Mouse (Mus musculus) forebrain, embryonic 13.5 days (tissue): ENCODE results near the gene Pstpip1. TPM values are rescaled to one million over a fixed set of nuclear protein-coding genes. Genes with fewer than 3 reads are reported as not detected.

Source experiments
- ATAC-seq: fragments of 200-750 bp; cut with Nextera tagmentation; 2 replicates; pipeline ENCODE4 v1.8.0; 2017
- H3K27ac ChIP-seq: fragments of 300-500 bp; sonication (generic); 2 replicates; pipeline ENCODE4 v1.5.1; 2015; ENCODE audit warnings: inconsistent platforms, mild to moderate bottlenecking, moderate library complexity
- H3K27me3 ChIP-seq: fragments of 300-500 bp; sonication (generic); 2 replicates; pipeline ENCODE4 v1.6.1; 2015; ENCODE audit warnings: mild to moderate bottlenecking, inconsistent platforms
- H3K36me3 ChIP-seq: fragments of 300-500 bp; sonication (generic); 2 replicates; pipeline ENCODE4 v1.6.1; 2015; ENCODE audit warnings: mild to moderate bottlenecking, inconsistent platforms; ENCODE audit not compliant: poor library complexity, severe bottlenecking
- H3K4me1 ChIP-seq: fragments of 300-500 bp; sonication (generic); 2 replicates; pipeline ENCODE4 v1.6.1; 2015; ENCODE audit warnings: inconsistent platforms
- H3K4me2 ChIP-seq: fragments of 300-500 bp; sonication (generic); 2 replicates; pipeline ENCODE4 v1.6.1; 2015; ENCODE audit warnings: inconsistent platforms, mild to moderate bottlenecking, moderate library complexity
- H3K4me3 ChIP-seq: fragments of 300-500 bp; sonication (generic); 2 replicates; pipeline ENCODE4 v1.5.1; 2015; ENCODE audit warnings: mild to moderate bottlenecking, inconsistent platforms
- H3K9ac ChIP-seq: fragments of 300-500 bp; sonication (generic); 2 replicates; pipeline ENCODE4 v1.6.1; 2015; ENCODE audit warnings: mild to moderate bottlenecking, inconsistent platforms
- H3K9me3 ChIP-seq: fragments of 300-500 bp; sonication (generic); replicated peaks from 2 replicates; pipeline ENCODE4 v1.6.1; 2016; ENCODE audit warnings: inconsistent platforms
- WGBS: fragments of 180-500 bp; shearing (Covaris S2); methylation state at CpG from one replicate; pipeline ENCODE4 v1.1.7; 2015; 5-methylcytosine and 5-hydroxymethylcytosine counted together
- polyA plus RNA-seq: library from polyadenylated mRNA; unstranded; fragments of >200 nt; fragmentation: Nextera tagmentation; extraction: Ambion mirVana; gene quantifications from 2 replicates; pipeline ENCODE4 v1.2.1, GENCODE M21; 2015

The Pstpip1 gene
- polyA plus RNA-seq, 1 experiment from 2014 or later = 0.41 TPM

DNA sequence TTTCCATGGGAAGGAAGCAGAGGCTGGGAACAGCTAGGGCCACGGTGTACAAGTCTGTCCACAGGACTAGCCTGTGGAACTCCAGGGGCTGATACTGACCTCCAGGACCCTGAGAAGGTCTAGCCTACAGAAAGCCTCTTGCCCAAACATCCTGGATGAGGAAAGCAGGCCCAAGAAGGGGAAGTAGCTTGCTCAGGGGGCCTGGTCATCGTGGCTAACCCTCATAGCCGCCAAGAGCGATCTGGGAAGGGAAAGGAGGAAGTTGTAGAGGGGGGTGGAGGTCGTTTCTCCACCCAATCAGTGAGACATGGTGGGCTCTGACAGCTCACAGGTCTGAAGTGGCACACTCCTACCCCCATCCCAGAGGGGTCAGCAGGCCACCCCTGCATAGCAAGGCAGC lies 18.4 kb downstream of the Pstpip1 start:
- H3K4me2 ChIP-seq = no peak overlapping the region
- ATAC-seq = no peak
- no peaks in the 10 kb centered on the region for H3K36me3 ChIP-seq
- H3K27ac ChIP-seq = no peak overlapping the region
- H3K9me3 ChIP-seq = no peaks in the 10 kb centered on the region
- 85% methylated on average over 5 of the region's 5 CpGs for whole genome bisulfite sequencing
- no peaks in the 10 kb centered on the region for H3K27me3 ChIP-seq
- no peaks in the 10 kb centered on the region for H3K4me1 ChIP-seq
- H3K9ac ChIP-seq = no peak overlapping the region
- no peak overlapping the region for H3K4me3 ChIP-seq

DNA sequence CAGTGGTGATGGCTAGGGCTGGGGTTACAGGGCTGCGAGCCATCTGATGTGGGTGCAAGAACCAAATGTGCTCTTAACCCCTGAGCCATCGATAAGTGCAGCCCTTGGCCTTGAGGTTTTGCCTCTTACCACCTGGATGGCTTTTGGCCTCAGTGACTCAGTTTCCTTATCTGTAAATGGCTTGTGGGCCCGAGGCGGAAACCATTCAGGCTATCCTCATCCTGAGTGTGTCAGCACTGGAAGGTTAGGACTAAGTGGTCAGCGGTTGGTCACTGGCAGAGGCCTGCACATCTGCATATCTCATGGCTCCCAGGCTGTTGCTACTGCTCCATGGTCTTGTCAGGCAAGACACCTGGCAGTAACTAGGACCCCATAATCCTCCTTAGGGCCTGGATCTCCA lies 28.3 kb downstream of the Pstpip1 start:
- H3K9ac ChIP-seq = no peak overlapping the region
- no peaks in the 10 kb centered on the region for H3K9me3 ChIP-seq
- no peaks in the 10 kb centered on the region for H3K36me3 ChIP-seq
- H3K4me1 ChIP-seq = peaks cover 14% of the 10 kb centered on the region
- no peak overlapping the region for H3K27ac ChIP-seq
- WGBS = 84% methylated on average over 5 of the region's 5 CpGs
- H3K4me3 ChIP-seq = no peak overlapping the region
- peak overlapping the region; percentile 68; the same call in 1 of the 2 replicates for H3K4me2 ChIP-seq
- H3K27me3 ChIP-seq = no peaks in the 10 kb centered on the region
- ATAC-seq = peak; percentile 0; the same call in 1 of the 2 replicates

DNA sequence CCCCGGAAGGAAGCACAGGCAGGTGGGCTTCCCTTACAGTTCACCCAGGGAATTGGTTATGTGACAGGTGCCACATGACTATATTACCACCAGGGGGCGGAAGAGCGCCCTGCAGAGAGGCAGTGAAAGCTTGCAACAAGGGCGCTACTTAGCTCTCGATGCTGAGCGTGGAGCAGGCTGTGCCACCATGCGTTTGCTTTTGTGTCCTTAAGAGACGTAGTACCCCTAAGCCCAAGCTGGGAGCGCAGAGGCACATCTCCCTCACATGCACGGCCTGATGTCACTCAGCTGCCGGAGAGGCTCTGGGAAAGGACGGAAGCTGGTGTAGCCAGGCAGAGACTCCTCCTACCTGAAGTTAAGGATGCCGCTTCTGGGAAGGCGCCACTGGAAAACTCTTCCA lies 28.8 kb downstream of the Pstpip1 start:
- Histone ChIP-seq H3K36me3 (no peaks in the 10 kb centered on the region), H3K27me3 (no peaks in the 10 kb centered on the region), H3K9me3 (no peaks in the 10 kb centered on the region), H3K4me3 (peak overlapping the region; percentile 34), H3K4me1 (peaks cover 19% of the 10 kb centered on the region), H3K27ac (no peak overlapping the region), H3K4me2 (peak overlapping the region; percentile 68), H3K9ac (peak overlapping the region; percentile 58)
- 4% methylated on average over 14 of the region's 14 CpGs for WGBS
- peak; percentile 75 for ATAC-seq

DNA sequence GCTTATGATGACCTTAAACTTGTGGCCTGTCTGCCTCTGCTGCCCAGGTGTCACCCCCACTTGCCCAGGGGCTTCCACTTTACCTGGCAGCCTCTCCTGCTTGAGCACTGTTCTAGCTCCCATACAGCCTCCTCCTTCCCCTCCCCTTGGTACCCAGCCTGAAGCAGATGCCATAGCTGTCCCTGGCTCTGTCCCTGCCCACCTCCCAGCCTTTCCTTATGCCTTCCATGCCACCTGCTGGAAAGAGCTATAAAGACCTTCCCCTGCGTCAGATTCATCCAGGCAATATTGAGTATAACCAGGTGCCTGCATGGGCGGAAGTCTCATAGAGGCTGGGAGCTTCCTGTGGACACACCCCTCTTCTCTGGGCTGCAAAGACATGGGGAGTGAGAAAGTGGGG lies 29.9 kb downstream of the Pstpip1 start:
- 68% methylated on average over 2 of the region's 2 CpGs for WGBS

DNA sequence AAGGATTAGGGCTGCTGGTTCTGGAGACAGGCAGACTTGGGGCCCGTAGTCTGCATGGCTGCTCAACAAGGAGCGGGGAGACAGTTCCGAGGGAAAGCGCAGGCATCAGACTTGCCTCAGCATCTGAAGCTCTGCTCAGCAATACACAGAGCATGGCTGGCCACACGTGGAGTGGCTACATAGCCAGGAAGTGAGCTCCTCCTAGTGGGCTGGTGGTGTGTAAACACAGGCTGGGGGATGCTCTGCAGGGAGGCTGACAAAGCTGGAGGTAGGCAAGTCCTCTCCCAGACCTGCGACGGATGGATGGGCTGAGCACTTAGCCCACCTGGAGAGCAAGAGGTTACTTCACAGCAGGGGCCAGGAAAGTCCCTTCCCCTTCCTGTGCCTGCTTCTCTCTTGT lies 31.3 kb downstream of the Pstpip1 start:
- H3K27ac ChIP-seq = no peak overlapping the region
- H3K4me3 ChIP-seq = no peak overlapping the region
- no peaks in the 10 kb centered on the region for H3K36me3 ChIP-seq
- H3K9me3 ChIP-seq = no peaks in the 10 kb centered on the region
- H3K27me3 ChIP-seq = no peaks in the 10 kb centered on the region
- peaks cover 19% of the 10 kb centered on the region for H3K4me1 ChIP-seq
- H3K4me2 ChIP-seq = no peak overlapping the region
- 29% methylated on average over 7 of the region's 7 CpGs for WGBS
- 0 out of 2 replicates have a peak, but pooled peaks have one; percentile 23 for ATAC-seq
- no peak overlapping the region for H3K9ac ChIP-seq

More for the DNA sequence above, 29.9 kb downstream of the Pstpip1 start:
- H3K4me2 ChIP-seq = no peak overlapping the region
- H3K9ac ChIP-seq = no peak overlapping the region
- no peaks in the 10 kb centered on the region for H3K9me3 ChIP-seq
- no peak overlapping the region for H3K27ac ChIP-seq
- no peaks in the 10 kb centered on the region for H3K36me3 ChIP-seq
- no peak overlapping the region for H3K4me3 ChIP-seq
- peaks cover 19% of the 10 kb centered on the region for H3K4me1 ChIP-seq
- no peaks in the 10 kb centered on the region for H3K27me3 ChIP-seq
- no peak for ATAC-seq

DNA sequence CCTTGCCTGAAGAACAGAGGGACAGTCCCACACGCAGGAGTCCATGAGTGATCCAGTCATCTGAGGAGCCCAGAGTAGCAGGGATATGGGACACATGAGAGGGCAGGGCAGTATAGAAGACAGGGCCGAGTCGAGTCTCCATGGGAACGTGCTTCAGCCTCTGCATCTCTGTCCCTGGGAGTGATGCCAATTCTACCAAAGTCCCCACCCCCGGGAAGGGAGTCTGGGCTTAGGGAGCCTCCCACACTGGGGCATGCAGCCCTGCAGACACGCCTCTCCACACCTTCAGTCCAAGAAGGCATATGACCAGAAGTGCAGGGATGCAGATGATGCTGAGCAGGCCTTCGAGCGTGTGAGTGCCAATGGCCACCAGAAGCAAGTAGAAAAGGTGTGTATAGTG lies 33.2 kb downstream of the Pstpip1 start:
- 52% methylated on average over 8 of the region's 8 CpGs for whole genome bisulfite sequencing
- Histone ChIP-seq H3K4me1 (peaks cover 19% of the 10 kb centered on the region), H3K36me3 (peaks cover 15% of the 10 kb centered on the region), H3K27me3 (no peaks in the 10 kb centered on the region), H3K27ac (no peak overlapping the region), H3K4me2 (no peak overlapping the region), H3K9me3 (no peaks in the 10 kb centered on the region), H3K4me3 (no peak overlapping the region), H3K9ac (no peak overlapping the region)
- ATAC-seq = peak; percentile 32; the same call in 1 of the 2 replicates

DNA sequence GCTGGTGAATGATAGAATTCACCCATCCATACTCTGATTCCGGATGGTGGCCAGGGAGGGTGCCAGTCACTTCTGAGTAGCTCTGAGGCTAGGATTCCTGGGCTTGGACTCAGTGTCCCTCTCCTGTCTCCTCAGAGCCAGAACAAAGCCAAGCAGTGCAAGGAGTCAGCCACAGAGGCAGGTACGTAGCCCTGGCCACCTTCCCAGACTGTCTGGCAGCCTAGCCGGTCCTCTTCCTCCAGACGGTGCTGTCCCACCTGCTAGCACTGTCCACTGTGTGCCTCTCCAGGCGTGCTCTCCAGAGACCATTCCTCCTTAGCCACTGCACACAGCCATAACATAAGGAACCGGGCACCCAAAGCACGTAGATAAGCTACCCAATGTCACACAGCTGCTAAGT lies 33.9 kb downstream of the Pstpip1 start:
- no peak for ATAC-seq
- Histone ChIP-seq H3K9ac (no peak overlapping the region; the same call in 1 of the 2 replicates), H3K27ac (no peak overlapping the region), H3K4me3 (no peak overlapping the region), H3K4me2 (no peak overlapping the region), H3K4me1 (peaks cover 18% of the 10 kb centered on the region), H3K9me3 (no peaks in the 10 kb centered on the region), H3K36me3 (peaks cover 22% of the 10 kb centered on the region), H3K27me3 (no peaks in the 10 kb centered on the region)
- WGBS = 78% methylated on average over 7 of the region's 7 CpGs

DNA sequence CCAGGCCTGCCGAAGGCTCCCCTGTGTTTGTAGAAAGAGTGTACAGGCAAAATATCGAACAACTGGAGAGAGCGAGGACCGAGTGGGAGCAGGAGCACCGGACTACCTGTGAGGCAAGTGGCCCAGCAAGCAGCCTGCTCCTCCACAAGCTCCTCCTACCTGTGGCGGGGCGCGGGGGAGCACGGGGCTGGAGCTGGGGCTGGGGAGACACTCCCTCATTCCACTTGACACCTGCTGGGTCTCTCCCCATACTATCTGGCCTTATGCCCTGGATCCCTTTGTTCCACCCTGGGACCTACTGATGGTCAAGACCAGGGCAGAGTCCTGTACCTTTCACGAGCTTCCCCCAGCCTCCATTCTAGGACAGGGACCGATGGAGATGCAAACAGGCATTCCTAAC lies 34.8 kb downstream of the Pstpip1 start:
- Histone ChIP-seq H3K27ac (no peak overlapping the region), H3K4me2 (no peak overlapping the region), H3K4me1 (peaks cover 11% of the 10 kb centered on the region), H3K4me3 (no peak overlapping the region), H3K9me3 (no peaks in the 10 kb centered on the region), H3K9ac (no peak overlapping the region), H3K27me3 (no peaks in the 10 kb centered on the region), H3K36me3 (peaks cover 31% of the 10 kb centered on the region)
- 30% methylated on average over 11 of the region's 11 CpGs for WGBS
- ATAC-seq = no peak

DNA sequence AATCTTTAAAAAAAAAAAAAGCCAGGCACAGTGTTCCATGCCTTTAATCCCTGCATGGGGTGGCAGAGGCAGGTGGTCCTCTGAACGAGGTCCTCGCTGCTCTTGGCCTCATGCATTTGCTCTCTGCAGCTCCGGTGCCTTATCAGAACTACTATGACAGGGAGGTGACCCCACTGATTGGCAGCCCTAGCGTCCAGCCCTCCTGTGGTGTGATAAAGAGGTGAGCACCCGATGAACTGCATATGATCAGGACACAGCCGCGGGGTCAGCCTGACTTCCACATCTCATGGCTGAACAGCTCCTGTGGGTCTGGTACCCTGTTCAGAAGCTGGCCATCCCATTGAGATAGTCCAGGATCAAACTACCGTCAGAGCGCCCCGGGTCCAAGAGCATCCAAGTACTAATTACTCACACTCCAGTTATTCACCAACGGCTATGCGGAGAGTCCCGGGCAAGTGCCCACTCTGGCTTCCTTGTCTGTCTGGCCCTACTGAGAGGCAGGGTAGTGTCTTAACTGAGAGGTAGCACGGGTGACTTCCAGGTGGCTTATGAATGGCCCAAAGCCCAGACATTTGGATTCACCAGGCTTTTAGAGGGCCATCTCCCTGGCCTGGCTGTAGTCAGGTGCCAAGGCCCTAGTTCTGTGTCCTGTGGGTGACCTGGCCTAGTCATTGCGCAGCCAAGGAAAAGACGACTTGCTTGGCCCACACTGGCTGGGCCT lies 36.9 kb downstream of the Pstpip1 start:
- Histone ChIP-seq H3K9me3 (no peaks in the 10 kb centered on the region), H3K4me2 (no peak overlapping the region), H3K9ac (no peak overlapping the region), H3K36me3 (peaks cover 52% of the 10 kb centered on the region), H3K4me1 (peaks cover 11% of the 10 kb centered on the region), H3K27ac (no peak overlapping the region), H3K27me3 (no peaks in the 10 kb centered on the region), H3K4me3 (no peak overlapping the region)
- 88% methylated on average over 16 of the region's 16 CpGs for WGBS
- no peak for ATAC-seq

DNA sequence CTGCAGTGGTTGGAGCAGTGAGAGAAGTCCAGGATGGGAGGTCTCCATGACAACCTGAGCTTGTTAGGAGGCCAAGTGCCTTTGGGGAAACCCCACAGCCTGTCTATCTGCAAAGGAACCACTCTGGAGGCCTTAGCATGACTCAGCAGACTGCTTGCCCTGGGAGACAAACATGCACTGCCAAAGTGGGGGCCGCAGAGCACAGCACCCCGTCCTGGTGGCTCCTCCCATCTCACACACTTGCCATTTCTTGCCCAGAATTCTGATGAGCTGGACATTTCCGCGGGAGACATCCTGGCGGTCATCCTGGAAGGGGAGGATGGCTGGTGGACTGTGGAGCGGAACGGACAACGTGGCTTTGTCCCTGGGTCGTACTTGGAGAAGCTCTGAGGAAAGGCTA lies 38.6 kb downstream of the Pstpip1 start:
- Histone ChIP-seq H3K9me3 (no peaks in the 10 kb centered on the region), H3K4me3 (no peak overlapping the region), H3K27ac (no peak overlapping the region), H3K27me3 (no peaks in the 10 kb centered on the region), H3K4me1 (peaks cover 3% of the 10 kb centered on the region), H3K4me2 (no peak overlapping the region), H3K9ac (no peak overlapping the region), H3K36me3 (peaks cover 69% of the 10 kb centered on the region)
- 89% methylated on average over 9 of the region's 9 CpGs for WGBS
- no peak for ATAC-seq

DNA sequence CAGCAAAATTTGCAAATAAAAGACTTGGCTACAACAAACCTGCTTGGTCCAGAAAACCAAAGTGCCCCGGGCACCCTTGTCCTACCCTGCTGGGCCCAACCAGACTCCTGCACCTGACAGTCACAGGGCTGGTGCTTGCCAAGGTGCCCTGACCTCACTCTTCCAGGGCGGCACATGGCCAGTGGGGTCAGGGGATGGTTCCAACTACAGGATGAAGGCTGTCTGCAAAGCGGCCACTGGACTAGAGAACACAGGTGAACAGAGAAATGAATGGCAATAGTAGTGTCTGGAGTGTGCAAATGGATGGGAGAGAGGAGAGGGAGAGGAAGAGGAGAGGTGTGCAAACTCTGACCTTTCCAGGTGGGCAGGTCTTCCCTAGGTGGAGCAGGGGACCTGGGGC lies 40.2 kb downstream of the Pstpip1 start:
- Histone ChIP-seq H3K4me2 (no peak overlapping the region), H3K4me3 (no peak overlapping the region), H3K9me3 (no peaks in the 10 kb centered on the region), H3K27me3 (no peaks in the 10 kb centered on the region), H3K36me3 (peaks cover 85% of the 10 kb centered on the region), H3K27ac (no peak overlapping the region), H3K9ac (no peak overlapping the region), H3K4me1 (no peaks in the 10 kb centered on the region)
- ATAC-seq = no peak
- 88% methylated on average over 3 of the region's 3 CpGs for WGBS

DNA sequence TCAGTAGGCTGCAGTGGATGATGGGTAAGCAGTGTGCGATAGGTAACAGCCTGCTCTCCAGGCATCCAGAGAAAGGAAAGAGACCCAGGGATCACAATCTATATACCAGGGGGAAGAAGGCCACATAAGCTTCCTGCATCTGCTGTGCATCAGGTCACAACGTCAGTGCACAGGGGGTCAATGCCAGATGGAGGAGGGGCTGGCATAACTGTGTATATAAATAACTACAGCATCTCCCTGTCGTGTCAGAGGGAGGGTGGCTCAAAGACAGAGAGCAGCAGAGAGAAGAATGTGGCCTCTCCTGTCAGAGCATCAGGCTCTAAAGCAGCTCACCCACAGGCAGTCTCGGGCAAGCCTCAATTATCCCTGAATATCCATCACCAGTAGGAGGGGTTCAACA lies 40.8 kb downstream of the Pstpip1 start:
- no peaks in the 10 kb centered on the region for H3K27me3 ChIP-seq
- no peak overlapping the region for H3K4me3 ChIP-seq
- H3K4me2 ChIP-seq = no peak overlapping the region
- no peaks in the 10 kb centered on the region for H3K9me3 ChIP-seq
- H3K36me3 ChIP-seq = peaks cover 91% of the 10 kb centered on the region
- WGBS = 79% methylated on average over 4 of the region's 4 CpGs
- H3K4me1 ChIP-seq = no peaks in the 10 kb centered on the region
- no peak for ATAC-seq
- no peak overlapping the region for H3K9ac ChIP-seq
- no peak overlapping the region for H3K27ac ChIP-seq
